Mouse (Mus musculus) kidney, adult 2 months (tissue): Measurements from ENCODE around the gene Gm20661.

Experiments
- CTCF ChIP-seq: fragments of 200-500 bp; conservative IDR thresholded peaks from 2 replicates; pipeline ENCODE4 v1.5.1; 2011; ENCODE audit warnings: low read depth, mild to moderate bottlenecking, control low read depth, low read length, moderate library complexity, mixed read lengths; ENCODE audit not compliant: insufficient read depth, insufficient read length
- POLR2A ChIP-seq: fragments of 200-500 bp; IDR thresholded peaks from one replicate; pipeline ENCODE4 v1.6.1; 2011; ENCODE audit warnings: low read depth, low read length, control low read depth

GRCm38 (mm10) chr9:107935374-107935773, 47.5 kb upstream of the Gm20661 start, which contains the start of gene Camkv:
- TF ChIP-seq CTCF (no peak), POLR2A (no peak)
